Mouse (Mus musculus) stomach, postnatal 0 days (tissue): Measurements from ENCODE around the gene Lgals3bp. TPM values are rescaled to one million over a fixed set of nuclear protein-coding genes. Genes with fewer than 3 reads are reported as not detected.
A peak's percentile ranks its signal among the peaks of the same experiment; 100 is the strongest.

Source experiments
- ATAC-seq: fragments of 200-750 bp; cut with Nextera tagmentation; 2 replicates; pipeline ENCODE4 v1.8.0; 2017; ENCODE audit not compliant: low FRiP score, low TSS enrichment
- DNase-seq: peaks from one replicate; pipeline ENCODE4 v3.0.0-alpha.2; 2016; ENCODE audit warnings: low spot score
- H3K27ac ChIP-seq: fragments of 300-500 bp; sonication (generic); replicated peaks from 2 replicates; pipeline ENCODE4 v1.5.1; 2014; ENCODE audit warnings: mild to moderate bottlenecking, control low read depth
- H3K27me3 ChIP-seq: fragments of 300-500 bp; sonication (generic); 2 replicates; pipeline ENCODE4 v1.6.1; 2014; ENCODE audit warnings: low read length; ENCODE audit not compliant: control insufficient read depth, insufficient read depth
- H3K36me3 ChIP-seq: fragments of 300-500 bp; sonication (generic); 2 replicates; pipeline ENCODE4 v1.6.1; 2014; ENCODE audit warnings: low read length, mixed read lengths; ENCODE audit not compliant: control insufficient read depth, insufficient read depth
- H3K4me1 ChIP-seq: fragments of 300-500 bp; sonication (generic); replicated peaks from 2 replicates; pipeline ENCODE4 v1.6.1; 2014; ENCODE audit warnings: antibody characterized with exemption; ENCODE audit not compliant: control insufficient read depth, insufficient read depth
- H3K4me2 ChIP-seq: fragments of 300-500 bp; sonication (generic); replicated peaks from 2 replicates; pipeline ENCODE4 v1.6.1; 2014; ENCODE audit warnings: low read depth, mild to moderate bottlenecking, control low read depth, moderate library complexity
- H3K4me3 ChIP-seq: fragments of 300-500 bp; sonication (generic); 2 replicates; pipeline ENCODE4 v1.5.1; 2014; ENCODE audit warnings: low read depth, low read length, control low read depth
- H3K9ac ChIP-seq: fragments of 300-500 bp; sonication (generic); 2 replicates; pipeline ENCODE4 v1.6.1; 2014; ENCODE audit warnings: mild to moderate bottlenecking, low read length, control low read depth, mixed read lengths
- H3K9me3 ChIP-seq: fragments of 300-500 bp; sonication (generic); 2 replicates; pipeline ENCODE4 v1.6.1; 2016; ENCODE audit warnings: low read length; ENCODE audit not compliant: control insufficient read depth
- CTCF ChIP-seq: IDR thresholded peaks from 2 replicates; pipeline ENCODE4 v1.5.1; 2016; ENCODE audit warnings: antibody characterized with exemption, low read depth, mild to moderate bottlenecking, moderate library complexity
- EP300 ChIP-seq: optimal IDR thresholded peaks from 2 replicates; pipeline ENCODE3; 2016; ENCODE audit warnings: antibody characterized with exemption
- WGBS: fragments of 180-500 bp; shearing (Covaris S2); extraction: QIAGEN DNeasy Blood & Tissue Kit; methylation state at CpG from one replicate; pipeline ENCODE4 v1.1.7; 2014; 5-methylcytosine and 5-hydroxymethylcytosine counted together
- polyA plus RNA-seq: library from polyadenylated mRNA; unstranded; fragments of >200 nt; fragmentation: Nextera tagmentation; extraction: Ambion mirVana; gene quantifications from 2 replicates; pipeline ENCODE4 v1.2.1, GENCODE M21; 2015

The Lgals3bp gene
- polyA plus RNA-seq, 1 experiment from 2014 or later = 142 TPM

DNA sequence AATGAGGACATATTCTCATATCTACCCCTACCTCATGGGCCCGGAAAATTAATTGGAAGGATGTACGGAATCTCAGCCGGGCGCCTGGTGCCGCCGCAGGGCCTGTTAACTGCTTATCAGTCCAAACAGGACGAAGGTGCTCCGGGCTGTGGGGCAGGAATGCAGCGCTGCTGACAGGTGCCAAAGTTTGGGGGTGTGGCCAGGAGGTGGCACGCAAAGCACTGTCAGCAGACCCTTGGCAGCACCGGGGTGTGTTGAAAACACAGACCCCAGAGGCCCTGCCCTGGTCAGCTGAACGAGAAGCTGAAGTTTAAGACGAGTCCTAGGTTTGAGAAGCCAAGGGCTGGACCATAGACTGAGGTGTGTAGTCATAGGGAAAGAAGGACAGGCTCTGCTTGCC, 40.8 kb upstream of the Lgals3bp start:
- Histone ChIP-seq H3K9ac (0 out of 2 replicates have a peak overlapping the region, but pooled peaks have one; percentile 23), H3K36me3 (no peaks in the 10 kb centered on the region), H3K27me3 (no peaks in the 10 kb centered on the region), H3K4me2 (no peak overlapping the region), H3K4me1 (no peaks in the 10 kb centered on the region; the same call in 1 of the 2 replicates), H3K9me3 (no peaks in the 10 kb centered on the region), H3K4me3 (no peak overlapping the region), H3K27ac (no peak overlapping the region)
- TF ChIP-seq EP300 = no peak
- no peak for TF ChIP-seq CTCF
- WGBS = 53% methylated on average over 13 of the region's 13 CpGs
- DNase-seq (no peak), ATAC-seq (no peak; the same call in 1 of the 2 replicates)

- H3K9ac ChIP-seq = 0 out of 2 replicates have a peak overlapping the region, but pooled peaks have one; percentile 13
- DNase-seq = peak; percentile 45
Observed at GRCm38 (mm10) chr11:118438665-118439414, 36.9 kb upstream of the Lgals3bp start.

GRCm38 (mm10) chr11:118436471-118436935, 34.6 kb upstream of the Lgals3bp start:
- no peak overlapping the region for H3K9ac ChIP-seq
- no peaks in the 10 kb centered on the region for H3K9me3 ChIP-seq
- no peaks in the 10 kb centered on the region for H3K36me3 ChIP-seq
- ATAC-seq (no peak), DNase-seq (no peak)
- no peak overlapping the region for H3K27ac ChIP-seq
- no peaks in the 10 kb centered on the region for H3K27me3 ChIP-seq
- WGBS = 36% methylated on average over 6 of the region's 6 CpGs
- H3K4me2 ChIP-seq = no peak overlapping the region
- TF ChIP-seq EP300 (no peak), CTCF (peak; percentile 58)
- peaks cover 8% of the 10 kb centered on the region for H3K4me1 ChIP-seq
- H3K4me3 ChIP-seq = no peak overlapping the region

More at GRCm38 (mm10) chr11:118438665-118439414, 36.9 kb upstream of the Lgals3bp start:
- Histone ChIP-seq H3K27me3 (no peaks in the 10 kb centered on the region), H3K4me1 (peaks cover 4% of the 10 kb centered on the region), H3K4me2 (no peak overlapping the region), H3K9me3 (no peaks in the 10 kb centered on the region), H3K4me3 (no peak overlapping the region), H3K27ac (peak overlapping the region; percentile 53), H3K36me3 (no peaks in the 10 kb centered on the region)
- peak; percentile 43; the same call in 1 of the 2 replicates for ATAC-seq
- WGBS = 26% methylated on average over 11 of the region's 11 CpGs
- TF ChIP-seq CTCF (no peak), EP300 (no peak)

GRCm38 (mm10) chr11:118434093-118434492, 32.2 kb upstream of the Lgals3bp start:
- Histone ChIP-seq H3K36me3 (no peaks in the 10 kb centered on the region), H3K9ac (peak overlapping the region; percentile 23; the same call in 1 of the 2 replicates), H3K9me3 (no peaks in the 10 kb centered on the region), H3K27me3 (no peaks in the 10 kb centered on the region), H3K4me3 (peak overlapping the region; percentile 18), H3K4me2 (peak overlapping the region; percentile 44), H3K27ac (peak overlapping the region; percentile 61), H3K4me1 (peaks cover 13% of the 10 kb centered on the region)
- WGBS = 34% methylated on average over 13 of the region's 13 CpGs
- ATAC-seq = no peak
- TF ChIP-seq EP300 = no peak
- no peak for TF ChIP-seq CTCF
- no peak for DNase-seq

DNA sequence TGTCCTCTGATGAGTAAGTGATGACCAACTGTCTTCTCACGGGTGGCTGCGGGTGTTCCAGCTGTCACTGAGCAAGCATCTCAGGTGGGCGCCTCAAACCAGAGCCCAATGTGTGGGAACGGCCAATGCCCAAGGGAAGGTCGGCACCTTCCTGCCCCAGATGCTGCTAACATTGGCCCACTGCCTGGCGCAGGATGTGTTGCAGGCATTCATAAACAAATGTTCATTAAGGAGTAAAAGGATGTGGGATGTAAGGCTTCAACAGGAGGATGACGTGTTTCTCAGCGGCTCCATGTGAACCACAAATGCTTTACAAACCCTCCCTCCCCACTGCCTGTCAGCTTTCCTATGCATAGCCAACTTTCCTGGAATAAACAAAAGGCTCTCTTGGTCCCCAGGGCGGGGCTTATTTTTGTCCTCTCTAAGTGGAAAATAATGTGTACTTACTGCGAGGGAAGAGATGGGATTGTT, 31.5 kb upstream of the Lgals3bp start:
- Histone ChIP-seq H3K4me2 (peak overlapping the region; percentile 44), H3K27ac (peak overlapping the region; percentile 61), H3K9ac (peak overlapping the region; percentile 23; the same call in 1 of the 2 replicates), H3K27me3 (no peaks in the 10 kb centered on the region), H3K4me1 (peaks cover 13% of the 10 kb centered on the region), H3K36me3 (no peaks in the 10 kb centered on the region), H3K9me3 (no peaks in the 10 kb centered on the region), H3K4me3 (peak overlapping the region; percentile 18)
- WGBS = 37% methylated on average over 10 of the region's 10 CpGs
- peak; percentile 47; the same call in 1 of the 2 replicates for ATAC-seq
- TF ChIP-seq CTCF (no peak), EP300 (no peak)
- peak; percentile 41 for DNase-seq
